Mouse (Mus musculus) G1E (cell line): ENCODE data around the gene Aldh3b3. TPM values are rescaled to one million over a fixed set of nuclear protein-coding genes. Genes with fewer than 3 reads are reported as not detected.

ENCODE experiments used
- ATAC-seq: 2 replicates; pipeline ENCODE4 v1.8.0; 2016; ENCODE audit warnings: mild to moderate bottlenecking; ENCODE audit not compliant: insufficient number of reproducible peaks, poor library complexity, low FRiP score, severe bottlenecking; ENCODE audit errors: extremely low read depth
- DNase-seq: peaks from one replicate; pipeline ENCODE4 v3.0.0; 2012; ENCODE audit warnings: low spot score
- H3K27me3 ChIP-seq: 2 replicates; pipeline ENCODE4 v1.6.1; 2012; ENCODE audit warnings: mild to moderate bottlenecking, low read length, inconsistent platforms; ENCODE audit not compliant: insufficient read depth
- H3K36me3 ChIP-seq: replicated peaks from 2 replicates; pipeline ENCODE3; 2012; ENCODE audit warnings: mild to moderate bottlenecking, inconsistent platforms
- H3K4me1 ChIP-seq: 2 replicates; pipeline ENCODE4 v1.6.1; 2012; ENCODE audit warnings: low read depth, low read length, inconsistent platforms, mixed read lengths; ENCODE audit not compliant: insufficient read depth
- H3K4me3 ChIP-seq: 2 replicates; pipeline ENCODE4 v1.5.1; 2012; ENCODE audit warnings: low read depth, mild to moderate bottlenecking, inconsistent platforms, low read length, moderate library complexity, mixed read lengths
- H3K9me3 ChIP-seq: replicated peaks from 2 replicates; pipeline ENCODE4 v1.6.1; 2012; ENCODE audit warnings: inconsistent platforms
- CTCF ChIP-seq: IDR thresholded peaks from 2 replicates; pipeline ENCODE4 v1.5.1; 2012; ENCODE audit warnings: low read depth, low read length, inconsistent platforms, mixed read lengths
- GATA2 ChIP-seq: IDR thresholded peaks from 2 replicates; pipeline ENCODE4 v1.6.1; 2012; ENCODE audit warnings: low read depth, low read length, inconsistent platforms, borderline replicate concordance
- polyA plus RNA-seq: library from polyadenylated mRNA; stranded (reverse); fragments of >175 nt; gene quantifications from 2 replicates; pipeline ENCODE4 v1.2.3, GENCODE M21; 2012
- total RNA-seq, 2 experiments: library from RNA; stranded (forward) in 1 of 2; stranded (reverse) in 1 of 2; fragments of 200-1000 nt in 1 of 2; fragments of >200 nt in 1 of 2; fragmentation: Nextera tagmentation in 1 of 2; gene quantifications; 2 replicates each; pipeline ENCODE4 v1.2.3; 2014 to 2017

The Aldh3b3 gene
- total and polyA plus RNA-seq, 3 experiments: 0.11 TPM; not detected in 2

DNA sequence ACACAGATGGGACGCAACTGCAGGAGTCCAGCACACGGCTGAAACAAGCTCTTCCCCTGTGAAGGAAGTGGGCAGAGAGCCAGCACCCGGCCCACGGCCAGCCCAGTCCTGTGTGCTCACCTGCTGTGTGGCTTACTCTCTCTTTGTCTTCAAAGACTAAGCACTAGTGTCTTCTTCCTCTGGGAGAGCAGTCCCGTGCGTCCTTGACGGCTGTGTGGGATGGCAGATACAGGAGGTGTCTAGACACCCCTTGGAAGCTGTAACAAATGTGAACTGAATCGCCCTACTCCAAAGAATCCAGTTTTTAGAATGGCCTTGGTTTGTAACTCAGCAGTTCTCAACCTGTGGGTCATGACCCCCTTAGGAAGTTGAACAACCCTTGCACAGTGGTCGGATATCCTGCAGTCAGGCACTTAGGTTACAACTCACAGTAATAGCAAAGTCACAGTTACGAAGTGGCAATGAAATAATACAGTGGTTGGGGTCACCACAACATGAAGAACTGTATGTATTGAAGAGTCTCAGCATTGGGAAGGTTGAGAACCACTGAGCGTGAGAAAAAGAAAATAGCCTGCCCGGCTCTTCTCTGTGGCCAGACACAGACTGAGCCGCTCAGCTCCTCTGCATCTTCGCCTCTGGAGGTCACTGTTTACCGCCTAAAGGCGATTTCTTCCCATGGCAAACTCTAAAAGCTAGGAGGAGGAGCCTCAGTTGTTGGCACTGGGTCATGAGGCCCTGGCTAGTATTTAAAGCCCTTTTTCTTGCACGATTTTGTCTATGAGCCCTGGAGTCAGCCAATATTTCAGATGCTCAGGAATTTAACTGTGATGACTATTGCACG, 60.5 kb downstream of the Aldh3b3 start:
- Histone ChIP-seq H3K4me1 (peaks cover 20% of the 10 kb centered on the region), H3K27me3 (0 out of 2 replicates have a peak, but pooled peaks cover 6% of the 10 kb centered on the region), H3K4me3 (no peak overlapping the region), H3K36me3 (no peaks in the 10 kb centered on the region), H3K9me3 (no peaks in the 10 kb centered on the region)
- DNase-seq: peak; percentile 47
- TF ChIP-seq GATA2 (no peak), CTCF (peak; percentile 5; the same call in 1 of the 2 replicates)
- no peak for ATAC-seq

Other genes with a start within 250 kb of the Aldh3b3 start
Only the 20 nearest of the 29 such genes appear.
- gene Chka, start 106.9 kb upstream of the Aldh3b3 start, total RNA-seq (2014; fragmentation: Nextera tagmentation): 26.7 and 32.5 TPM in 2 replicates
- gene Chka, start 106.9 kb upstream of the Aldh3b3 start, total RNA-seq (2017): 26.7 and 31.7 TPM in 2 replicates
- gene Chka, start 106.9 kb upstream of the Aldh3b3 start, polyA plus RNA-seq: 7.4 and 10.9 TPM in 2 replicates
- 30.7 and 37.5 TPM in 2 replicates for gene Tcirg1, start 51.5 kb upstream of the Aldh3b3 start, total RNA-seq (2014; fragmentation: Nextera tagmentation)
- gene Tcirg1, start 51.5 kb upstream of the Aldh3b3 start, total RNA-seq (2017): 37.0 and 48.5 TPM in 2 replicates
- 36.5 and 43.9 TPM in 2 replicates for gene Tcirg1, start 51.5 kb upstream of the Aldh3b3 start, polyA plus RNA-seq
- 200 and 270 TPM in 2 replicates for gene Ndufs8, start 45.9 kb upstream of the Aldh3b3 start, total RNA-seq (2014; fragmentation: Nextera tagmentation)
- 89.6 and 99.1 TPM in 2 replicates for gene Ndufs8, start 45.9 kb upstream of the Aldh3b3 start, total RNA-seq (2017)
- gene Ndufs8, start 45.9 kb upstream of the Aldh3b3 start, polyA plus RNA-seq: 45.0 and 128 TPM in 2 replicates
- gene Aldh3b1, start 28.8 kb upstream of the Aldh3b3 start, total RNA-seq (2014; fragmentation: Nextera tagmentation): not detected in 2 replicates
- gene Aldh3b1, start 28.8 kb upstream of the Aldh3b3 start, total RNA-seq (2017): 0.12 TPM in 1 of 2 replicates, not detected in the other
- not detected in 2 replicates for gene Aldh3b1, start 28.8 kb upstream of the Aldh3b3 start, polyA plus RNA-seq
- 0.53 TPM in 1 of 2 replicates, not detected in the other for gene Unc93b1, start 23.5 kb upstream of the Aldh3b3 start, total RNA-seq (2014; fragmentation: Nextera tagmentation)
- 0.22 TPM in 1 of 2 replicates, not detected in the other for gene Unc93b1, start 23.5 kb upstream of the Aldh3b3 start, total RNA-seq (2017)
- gene Unc93b1, start 23.5 kb upstream of the Aldh3b3 start, polyA plus RNA-seq: 0.16 and 0.24 TPM in 2 replicates
- gene Aldh3b2, start 13.7 kb downstream of the Aldh3b3 start, total RNA-seq (2014; fragmentation: Nextera tagmentation): not detected in 2 replicates
- gene Aldh3b2, start 13.7 kb downstream of the Aldh3b3 start, total RNA-seq (2017): 0.06 and 0.11 TPM in 2 replicates
- gene Aldh3b2, start 13.7 kb downstream of the Aldh3b3 start, polyA plus RNA-seq: not detected in 2 replicates
- 7.4 and 10.2 TPM in 2 replicates for gene Acy3, start 27.9 kb downstream of the Aldh3b3 start, total RNA-seq (2014; fragmentation: Nextera tagmentation)
- 0.55 and 0.70 TPM in 2 replicates for gene Acy3, start 27.9 kb downstream of the Aldh3b3 start, total RNA-seq (2017)
- 3.8 TPM in 2 replicates for gene Acy3, start 27.9 kb downstream of the Aldh3b3 start, polyA plus RNA-seq
- not detected in 2 replicates for gene Tbx10, start 34.1 kb downstream of the Aldh3b3 start, total RNA-seq (2014; fragmentation: Nextera tagmentation)
- 0.06 TPM in 1 of 2 replicates, not detected in the other for gene Tbx10, start 34.1 kb downstream of the Aldh3b3 start, total RNA-seq (2017)
- gene Tbx10, start 34.1 kb downstream of the Aldh3b3 start, polyA plus RNA-seq: not detected in 2 replicates
- gene Nudt8, start 41.9 kb downstream of the Aldh3b3 start, total RNA-seq (2014; fragmentation: Nextera tagmentation): 11.0 and 13.1 TPM in 2 replicates
- 11.7 and 19.5 TPM in 2 replicates for gene Nudt8, start 41.9 kb downstream of the Aldh3b3 start, total RNA-seq (2017)
- 22.4 and 24.1 TPM in 2 replicates for gene Nudt8, start 41.9 kb downstream of the Aldh3b3 start, polyA plus RNA-seq
- 1.9 and 3.2 TPM in 2 replicates for gene Gm49405, start 42.0 kb downstream of the Aldh3b3 start, total RNA-seq (2014; fragmentation: Nextera tagmentation)
- 1.2 and 1.7 TPM in 2 replicates for gene Gm49405, start 42.0 kb downstream of the Aldh3b3 start, total RNA-seq (2017)
- 3.7 and 4.7 TPM in 2 replicates for gene Gm49405, start 42.0 kb downstream of the Aldh3b3 start, polyA plus RNA-seq
- 4.7 and 5.4 TPM in 2 replicates for gene Doc2g, start 44.7 kb downstream of the Aldh3b3 start, total RNA-seq (2014; fragmentation: Nextera tagmentation)
- gene Doc2g, start 44.7 kb downstream of the Aldh3b3 start, total RNA-seq (2017): 1.9 and 3.3 TPM in 2 replicates
- gene Doc2g, start 44.7 kb downstream of the Aldh3b3 start, polyA plus RNA-seq: 10.0 and 10.1 TPM in 2 replicates
- 84.1 and 109 TPM in 2 replicates for gene Ndufv1, start 54.2 kb downstream of the Aldh3b3 start, total RNA-seq (2014; fragmentation: Nextera tagmentation)
- 181 and 191 TPM in 2 replicates for gene Ndufv1, start 54.2 kb downstream of the Aldh3b3 start, total RNA-seq (2017)
- 338 and 348 TPM in 2 replicates for gene Ndufv1, start 54.2 kb downstream of the Aldh3b3 start, polyA plus RNA-seq
- gene Gstp1, start 79.3 kb downstream of the Aldh3b3 start, total RNA-seq (2014; fragmentation: Nextera tagmentation): 48.7 and 86.5 TPM in 2 replicates
- 36.8 and 46.2 TPM in 2 replicates for gene Gstp1, start 79.3 kb downstream of the Aldh3b3 start, total RNA-seq (2017)
- 38.7 and 64.2 TPM in 2 replicates for gene Gstp1, start 79.3 kb downstream of the Aldh3b3 start, polyA plus RNA-seq
- 29.9 TPM in 1 of 2 replicates, not detected in the other for gene Gstp2, start 87.4 kb downstream of the Aldh3b3 start, total RNA-seq (2014; fragmentation: Nextera tagmentation)
- not detected in 2 replicates for gene Gstp2, start 87.4 kb downstream of the Aldh3b3 start, total RNA-seq (2017)
- 0.28 TPM in 1 of 2 replicates, not detected in the other for gene Gstp2, start 87.4 kb downstream of the Aldh3b3 start, polyA plus RNA-seq
- gene Gstp3, start 100.9 kb downstream of the Aldh3b3 start, total RNA-seq (2014; fragmentation: Nextera tagmentation): 38.1 and 40.8 TPM in 2 replicates
- 21.0 and 24.6 TPM in 2 replicates for gene Gstp3, start 100.9 kb downstream of the Aldh3b3 start, total RNA-seq (2017)
- 5.6 and 9.3 TPM in 2 replicates for gene Gstp3, start 100.9 kb downstream of the Aldh3b3 start, polyA plus RNA-seq
- not detected in 2 replicates for gene Cabp2, start 122.9 kb downstream of the Aldh3b3 start, total RNA-seq (2014; fragmentation: Nextera tagmentation)
- not detected in 2 replicates for gene Cabp2, start 122.9 kb downstream of the Aldh3b3 start, total RNA-seq (2017)
- not detected in 2 replicates for gene Cabp2, start 122.9 kb downstream of the Aldh3b3 start, polyA plus RNA-seq
- 36.6 and 40.9 TPM in 2 replicates for gene Cdk2ap2, start 138.5 kb downstream of the Aldh3b3 start, total RNA-seq (2014; fragmentation: Nextera tagmentation)
- gene Cdk2ap2, start 138.5 kb downstream of the Aldh3b3 start, total RNA-seq (2017): 25.4 and 30.7 TPM in 2 replicates
- gene Cdk2ap2, start 138.5 kb downstream of the Aldh3b3 start, polyA plus RNA-seq: 59.9 and 60.2 TPM in 2 replicates
- gene Pitpnm1, start 141.4 kb downstream of the Aldh3b3 start, total RNA-seq (2014; fragmentation: Nextera tagmentation): 22.2 and 29.9 TPM in 2 replicates
- gene Pitpnm1, start 141.4 kb downstream of the Aldh3b3 start, total RNA-seq (2017): 12.9 and 17.8 TPM in 2 replicates
- 48.7 and 61.2 TPM in 2 replicates for gene Pitpnm1, start 141.4 kb downstream of the Aldh3b3 start, polyA plus RNA-seq
- gene Aip, start 167.2 kb downstream of the Aldh3b3 start, total RNA-seq (2014; fragmentation: Nextera tagmentation): 36.8 and 39.9 TPM in 2 replicates
- gene Aip, start 167.2 kb downstream of the Aldh3b3 start, total RNA-seq (2017): 22.3 and 23.9 TPM in 2 replicates
- 86.6 and 92.9 TPM in 2 replicates for gene Aip, start 167.2 kb downstream of the Aldh3b3 start, polyA plus RNA-seq
- gene Gpr152, start 181.1 kb downstream of the Aldh3b3 start, total RNA-seq (2014; fragmentation: Nextera tagmentation): not detected in 2 replicates
- gene Gpr152, start 181.1 kb downstream of the Aldh3b3 start, total RNA-seq (2017): 0.11 TPM in 1 of 2 replicates, not detected in the other
- gene Gpr152, start 181.1 kb downstream of the Aldh3b3 start, polyA plus RNA-seq: not detected in 2 replicates